Mouse (Mus musculus) retina, adult 2 months (tissue): ENCODE measurements around the gene Fcrl5.
"Not testable (repeated sequence)": the region's sequence is repeated elsewhere in the genome, so short reads cannot be mapped to it uniquely, and the experiment has no call there.

Experiments used
- DNase-seq: peaks from one replicate; pipeline ENCODE4 v3.0.0-alpha.2; 2012; ENCODE audit warnings: low read depth, low spot score

The Fcrl5 gene

DNA sequence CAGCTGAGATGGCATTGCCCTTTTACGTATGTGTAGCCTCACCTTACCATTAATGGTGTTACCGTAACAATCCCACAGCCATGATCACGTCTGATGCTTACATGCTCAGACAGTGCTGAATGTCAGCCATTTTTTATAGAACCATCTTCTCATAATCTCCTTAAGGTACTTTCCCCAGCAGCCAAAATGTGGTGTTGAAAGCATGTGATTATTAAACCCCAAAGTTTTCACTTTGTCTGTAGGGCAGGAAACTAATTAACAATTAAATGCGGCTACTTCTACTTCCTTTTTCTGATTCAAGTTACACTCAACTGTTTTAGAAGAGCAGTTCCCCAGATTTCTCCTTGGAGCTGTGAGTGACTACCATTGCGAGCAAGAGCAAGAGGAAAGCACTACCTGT, at the start of gene Fcrl5:
Fcrl5 (plus strand) TSS at position 295 of the 400 bp plus-strand sequence.
- no peak for DNase-seq

DNA sequence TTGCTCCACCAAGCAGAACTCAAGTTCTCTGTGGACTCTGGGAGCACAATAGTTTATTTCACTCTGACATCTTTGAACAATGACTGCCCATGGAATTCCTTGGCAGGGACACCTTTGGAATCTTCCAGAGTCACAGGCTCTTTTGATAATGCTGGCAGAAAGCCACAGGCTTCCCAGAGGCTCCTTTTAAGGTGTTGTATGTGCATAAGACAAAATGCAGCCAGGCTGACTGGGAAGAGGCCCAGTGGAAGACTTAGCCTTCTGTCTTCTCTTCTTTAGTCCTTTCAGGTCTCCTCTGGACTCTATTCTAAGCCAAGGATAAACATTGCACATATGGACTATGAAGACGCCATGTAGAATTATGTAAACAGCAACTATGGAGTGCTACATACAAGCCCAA, 44.6 kb upstream of the Fcrl5 start:
- DNase-seq, result no peak

DNA sequence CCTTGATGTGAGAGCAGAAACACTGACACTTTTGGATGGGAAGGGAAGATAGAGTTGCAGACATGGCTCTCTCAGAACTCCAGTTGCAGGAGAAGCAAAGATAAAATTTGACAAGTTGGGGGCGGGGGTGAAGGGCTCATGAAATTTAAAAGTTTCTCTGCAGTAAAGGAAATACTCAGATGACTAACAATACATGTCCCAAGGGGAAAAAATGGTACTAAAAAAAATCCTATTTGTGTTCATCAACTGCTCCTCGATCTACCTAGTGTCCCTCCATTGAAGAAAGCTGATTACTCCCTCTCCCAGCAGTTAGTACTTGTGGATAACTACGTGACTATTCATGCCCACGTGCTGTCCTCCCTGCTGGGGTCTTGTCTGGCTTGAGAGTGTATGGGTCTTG, 36.8 kb upstream of the Fcrl5 start:
- no peak for DNase-seq

DNA sequence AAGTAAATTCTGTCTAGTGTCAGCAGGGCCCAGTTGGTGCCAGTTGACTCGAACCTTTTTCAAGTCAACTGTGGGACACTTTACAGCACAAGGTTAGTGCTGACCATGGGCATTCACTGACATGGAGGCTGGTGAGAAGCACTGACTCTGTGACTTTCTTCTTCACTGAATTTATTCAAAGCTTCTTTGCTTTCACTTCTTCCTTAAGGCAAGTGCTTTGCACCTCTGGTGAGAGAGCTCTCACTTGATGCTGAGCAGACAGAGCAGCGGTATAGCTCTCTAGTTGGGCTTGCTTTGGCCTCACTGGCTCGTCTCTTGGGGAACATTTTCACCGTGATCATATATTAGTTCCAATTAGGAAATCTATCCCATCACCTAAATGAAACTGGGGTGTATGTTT, 35.7 kb upstream of the Fcrl5 start:
- DNase-seq, result no peak

DNA sequence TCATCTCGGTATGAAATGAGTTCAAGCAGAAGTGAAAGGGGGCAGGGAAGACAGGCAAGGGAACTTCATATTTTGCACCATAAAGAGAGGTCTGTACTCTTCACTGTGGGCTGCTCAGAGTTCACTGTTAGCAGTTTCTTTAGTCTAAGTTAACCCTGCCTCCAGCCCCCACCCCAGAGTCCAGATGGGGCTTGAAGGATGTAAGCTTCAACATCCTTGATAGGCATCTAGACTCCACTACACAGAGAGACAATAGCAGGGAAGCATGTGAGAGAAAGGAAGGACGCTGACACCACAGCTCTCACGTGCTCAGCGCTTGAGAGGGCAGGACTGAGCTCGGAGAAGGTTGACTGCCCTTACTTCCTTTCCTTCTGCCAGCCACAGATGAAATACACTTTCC, 34.3 kb upstream of the Fcrl5 start:
- no peak for DNase-seq

DNA sequence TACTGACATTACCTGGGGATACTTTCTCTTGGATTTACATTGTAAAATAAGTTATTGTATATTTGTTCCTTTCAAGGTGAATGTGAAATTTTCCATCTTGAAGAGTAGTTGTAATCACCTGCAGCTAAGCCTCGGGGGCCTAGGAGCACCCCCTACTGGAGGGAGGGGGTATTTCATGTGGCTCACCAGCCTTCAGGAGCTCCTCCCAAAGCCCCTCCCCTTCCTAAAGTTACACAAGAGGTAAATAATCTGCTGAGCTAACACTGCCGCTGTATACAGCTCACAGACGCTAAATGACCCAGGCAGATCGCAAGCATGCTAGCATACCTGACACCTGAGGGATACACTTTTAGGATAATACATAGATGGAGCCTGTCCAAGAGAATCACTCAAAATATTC, 27.4 kb upstream of the Fcrl5 start:
- no peak for DNase-seq

DNA sequence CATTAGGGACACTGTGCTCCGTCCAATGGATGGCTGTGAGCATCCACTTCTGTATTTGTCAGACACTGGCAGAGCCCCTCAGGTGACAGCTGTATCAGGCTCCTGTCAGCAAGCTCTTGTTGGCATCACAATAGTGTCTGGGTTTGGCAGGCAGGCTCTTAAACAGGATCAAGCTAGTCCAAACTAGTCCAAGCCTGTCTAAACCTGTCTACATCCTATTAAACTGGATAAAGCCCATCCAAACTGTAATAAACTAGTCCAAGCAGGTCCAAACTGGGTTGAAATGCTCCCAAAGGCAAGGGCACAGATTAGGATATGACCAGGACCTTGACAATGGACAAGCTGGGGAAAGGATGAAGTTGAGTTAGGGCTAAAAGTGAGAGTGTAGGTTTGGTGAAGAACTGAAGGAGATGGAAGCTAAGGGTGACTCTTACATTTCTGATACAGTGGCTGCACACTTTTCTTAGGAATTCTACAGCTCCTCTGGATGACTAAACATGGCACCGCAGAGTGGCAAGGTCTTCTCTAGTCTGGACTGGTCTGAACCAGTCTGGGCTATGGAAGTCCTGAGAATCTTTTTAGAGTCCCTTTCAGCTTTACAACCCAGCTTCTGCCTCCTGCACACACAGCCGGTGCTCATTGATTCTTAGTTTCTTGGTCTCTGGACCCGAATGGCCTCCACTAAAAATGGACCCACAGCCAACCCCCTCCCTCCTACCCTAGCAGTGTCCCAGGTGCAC, 26.2 kb upstream of the Fcrl5 start:
- DNase-seq, result no peak

DNA sequence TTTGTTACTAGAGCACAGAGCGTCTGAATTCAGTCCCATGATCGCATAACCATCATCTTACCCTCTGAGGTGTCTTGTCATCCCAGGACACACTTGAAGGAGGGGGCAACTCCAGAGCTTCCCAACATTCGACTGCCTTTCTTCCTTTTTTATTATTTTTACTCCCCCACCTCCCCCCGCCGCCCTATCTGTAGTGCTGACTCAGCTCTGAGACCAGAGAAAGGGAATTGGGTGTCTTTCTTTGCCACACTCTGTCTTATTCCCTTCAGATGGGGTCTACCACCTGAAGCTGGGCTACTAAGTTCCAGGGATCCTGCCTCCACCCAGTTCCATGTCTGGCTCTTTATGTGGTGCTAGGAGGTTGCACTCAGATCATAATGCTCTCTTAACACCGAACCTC, 25.0 kb upstream of the Fcrl5 start:
- DNase-seq, result no peak

DNA sequence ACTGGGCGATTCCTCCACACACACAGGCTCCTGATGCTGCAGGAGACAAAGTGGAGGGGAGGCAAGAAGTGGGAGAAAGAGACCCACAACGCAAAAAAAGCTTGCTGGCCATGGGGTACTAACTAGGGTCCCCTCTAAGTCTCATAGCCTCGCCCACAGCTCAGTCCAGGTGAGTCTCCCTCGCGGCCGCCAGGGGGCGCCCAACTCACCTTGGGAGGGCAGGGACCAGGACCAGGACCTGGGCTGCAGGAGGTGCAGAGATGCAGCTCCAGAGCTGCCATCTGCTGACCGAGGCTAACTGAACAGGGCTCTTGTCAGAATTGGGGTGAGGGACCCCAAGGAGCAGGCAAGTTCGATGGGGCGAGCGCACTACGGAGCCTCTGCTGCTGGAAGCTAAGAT, 24.4 kb upstream of the Fcrl5 start:
- no peak for DNase-seq

DNA sequence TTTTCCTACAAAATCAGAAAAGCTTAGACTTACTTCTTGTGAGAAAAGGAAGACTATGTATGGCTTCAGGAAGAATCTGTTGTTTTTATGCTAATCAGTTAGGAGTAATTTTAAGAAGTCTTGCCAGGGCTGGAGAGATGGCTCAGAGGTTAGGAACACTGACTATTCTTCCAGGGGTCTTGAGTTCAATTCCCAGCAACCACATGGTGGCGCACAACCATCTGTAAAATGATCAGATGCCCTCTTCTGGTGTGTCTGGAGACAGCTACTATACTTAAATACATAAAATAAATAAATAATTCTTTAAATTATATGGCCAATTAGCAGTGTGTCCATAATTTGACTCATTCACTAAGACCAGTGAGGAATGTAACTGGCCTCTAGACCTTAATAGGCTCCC, 14.9 kb upstream of the Fcrl5 start:
- DNase-seq, result no peak

DNA sequence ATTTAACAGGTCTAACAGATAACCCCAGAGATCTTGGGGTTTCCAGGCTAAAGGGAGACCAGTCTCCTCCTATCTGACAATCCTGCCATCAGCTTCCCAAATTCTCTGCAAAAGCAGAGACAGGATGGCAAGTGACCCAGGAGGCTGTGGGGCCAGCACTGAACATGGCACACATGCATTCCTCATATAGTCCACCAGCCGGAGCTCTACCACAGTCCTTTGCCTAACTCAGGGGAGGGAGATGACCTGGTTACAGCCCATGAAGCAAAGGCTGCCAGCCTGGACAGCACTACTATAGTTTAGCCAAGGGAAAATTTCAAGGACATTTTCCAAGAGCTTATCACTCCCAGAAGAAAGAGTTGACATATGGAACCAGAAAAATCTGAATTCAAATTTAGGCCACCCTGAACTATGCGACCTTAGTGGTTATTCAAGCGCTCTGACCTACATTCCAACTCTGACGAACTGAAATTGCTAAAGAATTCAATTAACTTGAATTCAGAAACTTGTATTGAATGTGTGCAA, 13.1 kb upstream of the Fcrl5 start:
- no peak for DNase-seq

DNA sequence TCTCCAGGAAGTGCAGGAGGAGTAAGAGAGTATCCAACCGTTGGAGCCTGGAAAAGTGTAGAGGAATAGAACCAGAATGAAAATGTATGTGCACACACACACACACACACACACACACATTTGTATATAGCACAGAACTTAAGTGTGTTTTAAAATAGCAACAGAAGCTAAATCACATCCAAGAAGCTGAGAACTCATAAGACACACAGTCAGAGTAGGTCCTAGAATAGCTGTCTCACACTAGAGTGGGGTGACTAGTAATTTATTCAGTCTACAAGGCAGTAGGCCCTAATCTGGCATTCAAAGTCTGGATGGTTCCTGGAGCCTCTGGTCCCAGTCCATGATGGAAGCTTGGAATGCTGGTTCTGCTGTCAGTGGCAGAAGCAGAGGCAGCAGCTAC, 5.0 kb downstream of the Fcrl5 start:
- no peak for DNase-seq

DNA sequence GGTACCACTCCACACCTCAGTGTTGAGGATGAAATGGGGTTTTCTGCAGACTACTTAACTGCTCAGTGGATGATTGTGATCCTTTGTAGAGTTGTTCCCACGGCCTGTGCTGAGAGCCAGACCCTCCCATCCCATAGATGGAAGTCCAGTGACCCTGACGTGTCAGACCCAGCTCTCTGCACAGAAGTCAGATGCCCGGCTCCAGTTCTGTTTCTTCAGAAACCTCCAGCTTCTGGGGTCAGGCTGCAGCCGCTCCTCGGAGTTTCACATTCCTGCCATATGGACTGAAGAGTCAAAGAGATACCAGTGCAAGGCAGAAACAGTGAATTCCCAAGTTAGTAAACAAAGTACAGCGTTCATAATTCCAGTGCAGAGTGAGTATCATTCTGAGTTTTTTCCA, 8.4 kb downstream of the Fcrl5 start:
- DNase-seq, result no peak

DNA sequence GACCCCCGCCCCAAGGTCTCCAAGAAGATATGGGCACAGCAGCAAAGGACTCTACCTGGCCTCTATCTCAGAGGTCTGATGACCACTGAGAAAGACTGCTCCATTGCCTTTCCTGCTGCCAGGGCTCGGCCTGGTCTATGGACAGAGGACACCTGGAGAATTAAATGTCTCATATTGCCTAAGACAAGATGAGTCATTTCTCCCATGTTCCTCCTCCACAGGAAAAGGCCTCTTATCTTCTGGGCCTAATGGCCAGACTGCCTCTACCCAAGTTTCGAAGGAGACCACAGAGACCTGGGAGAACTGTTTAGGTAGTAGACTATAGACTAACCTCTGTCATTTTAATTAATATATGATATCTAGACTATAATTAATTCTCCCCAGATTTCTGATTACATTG, 29.9 kb downstream of the Fcrl5 start:
- no peak for DNase-seq

DNA sequence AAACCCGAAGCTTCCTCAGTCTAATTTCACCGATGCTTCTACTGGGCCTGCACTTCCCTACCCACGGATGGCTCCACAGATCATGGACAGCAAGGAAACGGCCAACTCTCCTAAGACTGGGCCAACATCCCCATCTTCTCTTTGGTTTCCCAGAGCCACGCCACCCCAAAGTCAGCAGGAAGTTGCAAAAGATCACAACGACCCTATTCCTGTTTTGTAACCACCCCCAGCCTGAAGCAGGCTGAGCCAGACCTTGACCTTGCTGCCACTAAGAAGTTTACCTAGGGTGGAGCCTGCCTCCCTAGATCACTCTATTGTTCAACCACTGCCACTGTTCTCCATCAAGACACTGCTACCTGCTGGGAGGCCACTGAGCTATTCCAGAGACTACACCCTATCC, 31.4 kb downstream of the Fcrl5 start:
- no peak for DNase-seq

DNA sequence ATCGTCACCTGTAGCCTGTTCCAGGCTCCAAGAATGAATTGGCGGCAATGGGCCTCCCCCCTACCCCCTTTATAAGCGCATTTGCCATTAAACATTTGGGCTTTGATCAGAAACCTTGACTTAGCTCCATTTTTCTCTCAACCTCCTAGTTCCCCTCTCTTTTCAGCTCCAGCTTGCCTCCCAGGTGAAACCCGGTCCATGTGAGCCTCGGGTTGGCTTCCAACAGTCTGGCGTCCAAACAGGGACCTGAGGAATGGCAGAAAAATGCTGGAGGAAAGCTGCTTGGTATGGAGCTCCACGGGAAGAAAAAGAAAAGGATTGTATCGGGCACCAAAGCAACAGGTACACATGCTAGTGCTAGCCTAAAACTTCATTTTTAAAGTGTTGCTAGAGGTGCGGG, 31.8 kb downstream of the Fcrl5 start:
- DNase-seq, result no peak

DNA sequence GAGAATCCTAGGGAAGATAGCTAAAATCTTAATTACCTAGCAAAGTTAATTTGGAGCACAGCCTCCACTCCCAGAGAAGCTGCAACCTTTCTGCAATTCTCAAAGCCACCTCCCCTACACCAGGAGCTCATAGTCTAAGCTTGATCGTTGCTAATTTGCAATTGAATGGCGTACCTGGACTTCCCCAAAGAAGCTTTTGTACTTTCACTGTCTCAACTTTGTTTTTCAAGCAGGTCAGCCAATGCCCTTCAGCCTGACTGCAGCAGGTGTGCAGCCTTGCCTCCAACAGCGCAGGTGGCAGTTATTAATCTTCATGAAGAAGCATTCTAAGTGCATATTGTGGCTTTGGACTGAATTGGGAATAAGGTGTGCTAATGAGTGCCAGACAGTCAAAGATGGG, 42.4 kb downstream of the Fcrl5 start:
- DNase-seq, result not testable (repeated sequence)

DNA sequence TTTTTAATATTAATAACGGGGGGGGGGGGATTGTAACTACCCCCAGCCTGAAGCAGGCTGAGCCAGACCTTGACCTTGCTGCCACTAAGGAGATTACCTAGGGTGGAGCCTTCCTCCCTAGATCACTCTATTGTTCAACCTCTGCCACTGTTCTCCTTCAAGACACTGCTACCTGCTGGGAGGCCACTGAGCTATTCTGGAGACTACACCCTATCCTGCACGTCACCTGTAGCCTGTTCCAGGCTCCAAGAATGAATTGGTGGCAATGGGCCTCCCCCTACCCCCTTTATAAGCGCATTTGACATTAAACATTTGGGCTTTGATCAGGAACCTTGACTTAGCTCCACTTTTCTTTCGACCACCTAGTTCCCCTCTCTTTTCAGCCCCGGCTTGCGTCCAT, 43.0 kb downstream of the Fcrl5 start:
- DNase-seq, result not testable (repeated sequence)

DNA sequence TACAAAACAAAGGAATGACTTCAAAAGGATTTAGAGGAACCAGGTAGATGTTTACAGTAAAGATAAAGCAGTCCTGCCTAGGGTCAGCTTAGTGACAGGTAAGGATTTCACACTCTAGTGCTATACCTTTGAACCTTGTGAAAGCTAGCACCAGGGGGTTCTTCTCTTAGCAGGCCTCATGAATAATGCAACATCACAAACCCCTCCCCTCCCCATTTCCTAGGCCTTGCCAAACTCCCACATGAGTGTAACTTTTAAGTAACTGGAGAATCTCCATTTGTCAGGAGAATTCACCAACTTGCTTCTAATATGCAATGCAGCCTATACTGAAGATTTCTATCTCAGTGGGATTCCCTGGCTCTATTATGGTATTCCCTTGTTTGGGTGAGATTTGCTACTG, 43.7 kb downstream of the Fcrl5 start:
- not testable (repeated sequence) for DNase-seq

DNA sequence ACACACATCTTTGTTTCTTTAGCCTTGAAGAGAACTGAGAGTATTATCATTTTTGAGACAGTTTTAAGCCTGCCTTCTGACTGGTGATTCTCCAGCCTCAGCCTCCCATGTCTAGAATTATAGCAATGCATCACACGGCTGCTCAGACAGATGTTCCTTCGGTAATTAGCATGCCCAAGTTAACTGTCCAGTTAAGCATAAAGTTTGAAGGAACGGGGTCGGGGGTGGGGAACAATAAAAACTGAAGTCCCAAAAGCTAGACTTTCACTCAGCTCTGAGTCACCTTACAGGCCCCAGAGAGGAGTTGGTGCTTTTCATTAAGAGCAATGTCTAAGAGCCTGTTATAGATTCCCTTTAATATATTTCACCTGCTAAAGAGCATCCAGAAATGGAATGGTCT, 51.8 kb downstream of the Fcrl5 start:
- DNase-seq, result no peak

DNA sequence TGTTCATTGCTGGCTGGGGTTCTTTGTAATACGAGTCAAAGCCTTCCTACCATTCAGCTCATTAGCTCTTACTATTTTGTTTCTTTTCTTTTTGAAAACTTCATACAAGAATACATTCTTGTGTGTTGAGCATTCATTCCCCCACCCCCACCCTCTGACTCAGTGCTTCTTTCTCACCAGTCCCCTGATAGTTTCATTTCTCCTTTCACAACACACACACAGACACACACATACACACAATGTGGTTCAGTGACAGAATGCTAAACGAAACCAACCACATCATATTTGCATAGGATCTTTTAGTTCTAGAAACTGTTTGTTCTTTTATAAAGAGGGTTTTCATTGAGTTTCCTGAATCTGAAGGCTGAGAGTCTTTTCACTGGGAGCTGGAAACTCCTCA, 52.3 kb downstream of the Fcrl5 start:
- DNase-seq, result no peak

DNA sequence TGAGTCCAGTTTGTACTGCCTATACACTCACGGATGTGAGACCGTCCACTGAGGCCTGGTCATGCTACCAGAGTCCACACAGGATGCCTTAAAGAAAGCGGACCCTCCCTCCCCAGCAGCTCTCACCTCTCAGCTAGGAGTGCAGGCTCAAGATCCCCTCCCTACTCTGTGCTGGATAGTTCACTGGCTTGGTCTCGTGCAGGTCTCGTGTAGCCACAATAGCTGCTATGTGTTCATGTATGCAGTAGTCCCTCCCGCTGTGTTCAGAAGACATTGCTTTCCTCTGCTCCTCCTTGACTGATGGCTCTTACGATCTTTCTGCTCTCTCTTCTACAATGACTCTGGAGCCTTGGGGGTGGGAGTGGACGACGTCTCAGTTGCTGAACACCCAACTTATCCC, 62.7 kb downstream of the Fcrl5 start:
- no peak for DNase-seq

DNA sequence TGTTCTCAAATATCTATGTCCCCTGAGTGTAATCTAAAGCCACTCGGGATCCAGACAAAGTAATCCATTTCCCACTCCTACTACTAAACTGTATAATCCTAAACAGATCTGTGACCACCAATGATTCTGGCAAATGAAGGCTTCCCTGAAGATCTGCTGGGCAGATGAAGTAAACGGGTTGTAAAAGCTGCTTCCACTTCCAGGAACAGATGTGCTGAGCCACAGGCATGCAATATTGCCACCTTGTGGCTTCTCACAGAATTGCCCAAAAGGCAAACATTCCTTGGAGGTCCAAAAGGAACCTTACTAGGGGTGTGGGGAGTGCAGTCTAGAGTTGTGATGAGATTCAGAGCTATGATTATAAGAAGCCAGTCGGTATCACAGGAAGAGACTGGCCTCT, 63.5 kb downstream of the Fcrl5 start:
- DNase-seq, result peak; percentile 40
